Mouse (Mus musculus) hindbrain, embryonic 12.5 days (tissue): ENCODE measurements at regions not wholly inside any gene's neighbourhood (a gene's known extent, or its start where the extent isn't known, plus 50 kb on each side); places are given as distances from the start of the nearest gene placed in this dataset.

Source experiments
- ATAC-seq: fragments of 200-750 bp; cut with Nextera tagmentation; 2 replicates; pipeline ENCODE4 v1.8.0; 2017; ENCODE audit warnings: moderate TSS enrichment; ENCODE audit not compliant: low FRiP score
- H3K27ac ChIP-seq: fragments of 300-500 bp; sonication (generic); 2 replicates; pipeline ENCODE4 v1.5.1; 2016; ENCODE audit warnings: mild to moderate bottlenecking
- H3K27me3 ChIP-seq: fragments of 300-500 bp; sonication (generic); 2 replicates; pipeline ENCODE4 v1.6.1; 2016; ENCODE audit warnings: mild to moderate bottlenecking
- H3K36me3 ChIP-seq: fragments of 300-500 bp; sonication (generic); 2 replicates; pipeline ENCODE4 v1.6.1; 2016; ENCODE audit warnings: mild to moderate bottlenecking
- H3K4me1 ChIP-seq: fragments of 300-500 bp; sonication (generic); 2 replicates; pipeline ENCODE4 v1.6.1; 2016
- H3K4me2 ChIP-seq: fragments of 300-500 bp; sonication (generic); replicated peaks from 2 replicates; pipeline ENCODE4 v1.6.1; 2016; ENCODE audit warnings: mild to moderate bottlenecking
- H3K4me3 ChIP-seq: fragments of 300-500 bp; sonication (generic); 2 replicates; pipeline ENCODE4 v1.5.1; 2016; ENCODE audit warnings: mild to moderate bottlenecking
- H3K9ac ChIP-seq: fragments of 300-500 bp; sonication (generic); 2 replicates; pipeline ENCODE4 v1.6.1; 2016; ENCODE audit warnings: mild to moderate bottlenecking, moderate library complexity
- H3K9me3 ChIP-seq: fragments of 300-500 bp; sonication (generic); replicated peaks from 2 replicates; pipeline ENCODE4 v1.6.1; 2016; ENCODE audit warnings: mild to moderate bottlenecking
- WGBS: fragments of 180-500 bp; shearing (Covaris S2); methylation state at CpG from one replicate; pipeline ENCODE4 v1.1.7; 2016; 5-methylcytosine and 5-hydroxymethylcytosine counted together

DNA sequence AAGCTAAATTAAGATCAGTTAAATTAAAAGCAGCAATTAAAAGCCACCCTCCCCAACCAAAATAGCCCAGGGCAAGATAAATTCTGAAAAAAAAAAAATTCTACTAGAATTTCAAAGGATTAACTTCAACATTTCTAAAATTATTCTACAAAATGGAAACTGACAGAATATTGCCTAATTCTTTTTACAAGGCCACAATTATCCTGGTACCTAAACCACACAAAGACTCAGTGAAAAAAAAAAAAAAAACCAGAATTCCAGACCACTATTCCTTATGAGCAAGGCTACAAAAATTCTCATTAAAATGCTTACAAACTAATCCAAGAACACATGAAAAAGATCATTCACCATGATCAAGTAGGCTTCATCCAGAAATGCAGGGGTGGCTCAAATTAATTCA, 174.5 kb upstream of the Car8 start:
- Histone ChIP-seq H3K27ac (no peak overlapping the region), H3K27me3 (no peaks in the 10 kb centered on the region), H3K9me3 (no peaks in the 10 kb centered on the region), H3K4me2 (no peak overlapping the region), H3K4me1 (no peaks in the 10 kb centered on the region), H3K9ac (no peak overlapping the region), H3K4me3 (no peak overlapping the region), H3K36me3 (no peaks in the 10 kb centered on the region)
- ATAC-seq: no peak

- no peaks in the 10 kb centered on the region for H3K4me1 ChIP-seq
- H3K4me2 ChIP-seq: no peak overlapping the region
- H3K27me3 ChIP-seq: no peaks in the 10 kb centered on the region
- ATAC-seq: no peak
- 91% methylated on average over 2 of the region's 2 CpGs for whole genome bisulfite sequencing
- no peak overlapping the region for H3K27ac ChIP-seq
- H3K9ac ChIP-seq: no peak overlapping the region
- no peak overlapping the region for H3K4me3 ChIP-seq
- H3K9me3 ChIP-seq: no peaks in the 10 kb centered on the region
- H3K36me3 ChIP-seq: no peaks in the 10 kb centered on the region
These were observed 161.2 kb upstream of the Car8 start for GRCm38 (mm10) chr4:8400069-8400468.

GRCm38 (mm10) chr4:8399430-8399829, 160.6 kb upstream of the Car8 start:
- Histone ChIP-seq H3K9me3 (no peaks in the 10 kb centered on the region), H3K4me1 (no peaks in the 10 kb centered on the region), H3K36me3 (no peaks in the 10 kb centered on the region), H3K4me3 (no peak overlapping the region), H3K9ac (no peak overlapping the region), H3K27ac (no peak overlapping the region), H3K27me3 (no peaks in the 10 kb centered on the region), H3K4me2 (no peak overlapping the region)
- 63% methylated on average over 1 of the region's 1 CpGs for WGBS
- ATAC-seq: no peak

GRCm38 (mm10) chr4:8398969-8399368, 160.1 kb upstream of the Car8 start:
- peak; percentile 78 for ATAC-seq
- H3K4me2 ChIP-seq: no peak overlapping the region
- no peaks in the 10 kb centered on the region for H3K36me3 ChIP-seq
- H3K9me3 ChIP-seq: no peaks in the 10 kb centered on the region
- no peak overlapping the region for H3K9ac ChIP-seq
- no peaks in the 10 kb centered on the region for H3K27me3 ChIP-seq
- no peak overlapping the region for H3K4me3 ChIP-seq
- 50% methylated on average over 4 of the region's 4 CpGs for WGBS
- H3K4me1 ChIP-seq: no peaks in the 10 kb centered on the region
- no peak overlapping the region for H3K27ac ChIP-seq

GRCm38 (mm10) chr4:8383162-8383561, 144.3 kb upstream of the Car8 start:
- Histone ChIP-seq H3K4me2 (no peak overlapping the region), H3K9ac (no peak overlapping the region), H3K4me1 (0 out of 2 replicates have a peak, but pooled peaks cover 8% of the 10 kb centered on the region), H3K27me3 (no peaks in the 10 kb centered on the region), H3K36me3 (no peaks in the 10 kb centered on the region), H3K9me3 (no peaks in the 10 kb centered on the region), H3K27ac (no peak overlapping the region), H3K4me3 (no peak overlapping the region)
- ATAC-seq: no peak
- 96% methylated on average over 11 of the region's 11 CpGs for WGBS

GRCm38 (mm10) chr4:8382125-8382417, 143.2 kb upstream of the Car8 start:
- Histone ChIP-seq H3K4me1 (0 out of 2 replicates have a peak, but pooled peaks cover 8% of the 10 kb centered on the region), H3K9me3 (no peaks in the 10 kb centered on the region), H3K36me3 (no peaks in the 10 kb centered on the region), H3K9ac (no peak overlapping the region), H3K27ac (no peak overlapping the region), H3K27me3 (no peaks in the 10 kb centered on the region), H3K4me3 (no peak overlapping the region), H3K4me2 (no peak overlapping the region)
- no peak for ATAC-seq
- WGBS: 48% methylated on average over 3 of the region's 3 CpGs

DNA sequence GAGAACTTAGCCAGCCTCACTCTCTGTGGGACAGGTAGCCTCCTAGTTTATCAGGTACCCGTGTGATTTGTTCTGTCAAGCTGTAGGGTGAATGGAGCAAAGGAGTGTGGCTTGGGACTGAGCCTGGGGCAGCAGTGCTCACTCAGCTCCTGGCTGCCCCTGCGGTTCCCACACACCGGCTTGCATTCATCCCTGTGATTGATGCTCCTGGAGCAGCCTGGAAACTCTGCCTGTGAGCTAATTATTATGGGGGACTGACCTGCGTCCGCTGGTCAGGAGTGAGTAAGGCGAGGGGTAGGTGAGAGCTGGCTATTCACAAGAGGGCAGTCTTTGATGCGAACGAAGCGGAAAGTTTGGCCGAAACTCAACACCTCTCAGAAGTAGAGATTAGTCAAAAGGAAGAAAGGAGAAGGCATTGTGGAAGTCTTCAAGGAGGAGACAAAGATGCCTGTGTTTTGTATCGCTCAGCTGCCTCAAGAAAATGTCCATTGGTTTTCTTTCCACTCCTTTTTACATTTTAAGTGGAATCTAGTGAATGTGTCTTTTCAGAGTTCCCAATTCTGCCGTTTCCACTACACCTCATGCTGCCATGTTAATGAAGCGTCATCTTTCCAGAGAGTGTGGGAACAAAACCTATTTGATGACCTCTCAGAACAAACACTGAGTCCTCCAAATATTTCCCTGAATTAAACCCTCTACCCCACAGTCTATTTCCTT, 142.7 kb upstream of the Car8 start:
- Histone ChIP-seq H3K27ac (no peak overlapping the region), H3K4me3 (no peak overlapping the region)
- WGBS: 25% methylated on average over 13 of the region's 13 CpGs

DNA sequence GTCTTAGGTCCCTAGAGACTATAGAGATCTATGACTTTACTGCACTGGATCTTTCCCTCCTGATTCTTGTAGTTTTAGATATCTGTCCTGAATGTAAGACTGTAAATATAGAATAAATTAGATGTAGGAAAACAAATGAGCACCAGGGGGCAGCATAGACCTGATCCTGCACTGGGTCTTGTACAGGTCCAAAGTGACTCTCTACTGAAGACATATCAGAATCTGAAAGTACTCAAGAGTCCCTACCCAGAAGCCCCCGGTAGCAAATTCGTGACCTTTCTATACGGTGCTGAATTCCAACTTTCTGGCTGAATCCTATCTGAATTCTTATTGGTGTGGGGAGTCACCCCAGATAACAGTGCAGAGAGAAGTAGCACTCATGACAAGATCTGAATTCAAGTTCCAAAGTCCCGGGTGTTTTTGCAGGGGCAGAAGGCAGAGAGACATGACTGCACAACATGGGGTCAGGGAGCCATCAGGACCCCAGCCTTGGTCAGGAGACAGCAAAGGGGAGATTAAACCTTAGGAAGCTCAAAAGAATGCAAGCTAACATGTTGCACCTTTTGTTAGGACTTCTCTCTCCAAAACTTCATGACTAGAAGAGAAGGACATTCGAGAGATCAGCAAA, 142.0 kb upstream of the Car8 start:
- no peaks in the 10 kb centered on the region for H3K27me3 ChIP-seq
- no peak overlapping the region for H3K27ac ChIP-seq
- H3K4me2 ChIP-seq: no peak overlapping the region
- H3K4me3 ChIP-seq: no peak overlapping the region
- WGBS: 61% methylated on average over 5 of the region's 5 CpGs
- H3K4me1 ChIP-seq: 0 out of 2 replicates have a peak, but pooled peaks cover 8% of the 10 kb centered on the region
- ATAC-seq: peak; percentile 82
- H3K36me3 ChIP-seq: no peaks in the 10 kb centered on the region
- no peak overlapping the region for H3K9ac ChIP-seq
- H3K9me3 ChIP-seq: no peaks in the 10 kb centered on the region

More for the DNA sequence above, 142.7 kb upstream of the Car8 start:
- H3K9me3 ChIP-seq: no peaks in the 10 kb centered on the region
- ATAC-seq: peak; percentile 32; the same call in 1 of the 2 replicates
- H3K27me3 ChIP-seq: no peaks in the 10 kb centered on the region
- no peak overlapping the region for H3K4me2 ChIP-seq
- H3K4me1 ChIP-seq: 0 out of 2 replicates have a peak, but pooled peaks cover 8% of the 10 kb centered on the region
- H3K36me3 ChIP-seq: no peaks in the 10 kb centered on the region
- no peak overlapping the region for H3K9ac ChIP-seq

DNA sequence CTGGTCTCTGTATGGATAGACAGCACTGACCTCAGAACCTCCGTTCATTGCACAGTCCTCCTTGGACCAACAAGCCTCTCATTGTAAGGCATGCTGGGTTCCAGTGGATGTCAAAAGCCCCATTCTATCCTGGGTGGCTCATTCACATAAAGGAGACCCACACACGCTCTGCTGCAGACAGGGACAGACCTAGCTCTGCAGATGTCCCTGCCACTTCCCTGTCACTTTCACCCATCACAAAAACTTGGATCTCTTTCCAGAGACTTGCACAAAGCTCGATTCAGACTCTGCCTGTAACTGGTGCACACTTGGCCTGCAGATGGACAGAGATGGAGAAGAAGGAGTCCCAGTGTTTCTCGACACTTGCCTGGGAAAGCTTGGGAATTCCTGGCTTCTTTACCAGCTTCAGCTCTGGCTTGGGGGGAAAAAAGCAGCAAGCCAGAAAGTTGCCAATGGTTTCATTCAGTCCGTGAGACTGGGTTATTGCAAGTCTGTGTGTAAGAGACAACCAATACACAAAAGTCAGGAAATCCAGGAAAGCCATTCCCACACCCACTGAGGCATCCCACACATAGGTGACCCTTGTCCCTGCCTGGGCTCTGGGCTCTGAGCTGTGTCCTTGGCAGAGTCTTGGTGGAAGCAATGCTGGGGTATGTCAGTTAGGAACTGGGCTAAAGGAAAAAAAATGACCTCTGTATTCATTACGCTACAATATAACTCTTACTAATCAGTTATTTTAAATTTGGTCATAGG, 136.1 kb upstream of the Car8 start:
- H3K27ac ChIP-seq: no peak overlapping the region
- H3K36me3 ChIP-seq: no peaks in the 10 kb centered on the region
- ATAC-seq: no peak

DNA sequence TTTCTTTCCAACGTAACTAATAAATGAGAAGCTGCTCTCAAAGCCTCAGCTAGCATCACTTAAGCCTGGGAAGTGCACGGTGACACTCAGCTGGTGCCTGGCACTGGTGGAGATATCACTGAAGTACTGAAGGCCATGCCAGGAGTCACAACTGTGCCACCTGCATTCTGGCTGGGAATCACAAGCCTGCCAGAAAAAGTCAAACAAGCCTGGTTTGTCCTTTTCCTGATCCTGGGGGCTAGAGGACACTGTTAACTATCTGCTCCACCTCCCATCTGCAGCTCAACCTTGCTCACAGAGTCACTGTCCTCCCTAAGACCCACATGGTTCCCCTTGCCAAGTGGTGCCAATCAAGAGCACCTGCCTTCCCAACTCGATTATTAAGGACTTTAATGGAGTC, 135.2 kb upstream of the Car8 start:
- no peak overlapping the region for H3K4me3 ChIP-seq
- H3K9ac ChIP-seq: no peak overlapping the region
- no peak for ATAC-seq
- H3K36me3 ChIP-seq: no peaks in the 10 kb centered on the region
- no peak overlapping the region for H3K4me2 ChIP-seq
- H3K27ac ChIP-seq: no peak overlapping the region
- no peaks in the 10 kb centered on the region for H3K9me3 ChIP-seq
- H3K27me3 ChIP-seq: no peaks in the 10 kb centered on the region
- no peaks in the 10 kb centered on the region for H3K4me1 ChIP-seq
- WGBS: 79% methylated on average over 3 of the region's 3 CpGs

More for the DNA sequence above, 136.1 kb upstream of the Car8 start:
- H3K4me3 ChIP-seq: no peak overlapping the region
- H3K4me2 ChIP-seq: no peak overlapping the region
- no peaks in the 10 kb centered on the region for H3K9me3 ChIP-seq
- no peaks in the 10 kb centered on the region for H3K27me3 ChIP-seq
- 80% methylated on average over 6 of the region's 6 CpGs for WGBS
- no peaks in the 10 kb centered on the region for H3K4me1 ChIP-seq
- H3K9ac ChIP-seq: no peak overlapping the region

GRCm38 (mm10) chr4:8372069-8372468, 133.2 kb upstream of the Car8 start:
- Histone ChIP-seq H3K4me3 (no peak overlapping the region), H3K4me2 (no peak overlapping the region), H3K9me3 (no peaks in the 10 kb centered on the region), H3K9ac (no peak overlapping the region), H3K4me1 (no peaks in the 10 kb centered on the region), H3K36me3 (no peaks in the 10 kb centered on the region), H3K27me3 (no peaks in the 10 kb centered on the region), H3K27ac (no peak overlapping the region)
- WGBS: 69% methylated on average over 3 of the region's 3 CpGs
- ATAC-seq: no peak

DNA sequence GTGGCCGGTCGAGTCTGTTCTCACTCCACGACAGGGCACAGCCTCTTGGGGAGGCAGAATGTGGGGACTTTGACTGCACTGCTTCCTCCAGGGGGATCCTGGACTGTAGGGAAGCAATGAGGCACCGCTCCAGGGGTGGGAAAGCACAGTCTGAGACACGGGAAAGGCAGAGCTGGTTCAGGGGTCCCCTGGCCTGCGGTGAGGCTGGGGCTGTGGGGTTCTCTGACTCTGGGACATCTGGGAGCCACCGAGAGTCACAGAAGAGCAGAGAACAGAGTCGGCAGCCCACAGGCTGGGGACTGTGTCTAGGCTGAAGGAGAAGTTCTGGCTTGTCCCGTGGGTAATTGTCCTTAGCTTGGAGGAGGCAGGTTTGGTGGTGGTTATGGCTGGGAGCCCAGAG, 131.9 kb upstream of the Car8 start:
- Histone ChIP-seq H3K9me3 (no peaks in the 10 kb centered on the region), H3K27ac (no peak overlapping the region), H3K36me3 (no peaks in the 10 kb centered on the region), H3K27me3 (no peaks in the 10 kb centered on the region), H3K4me1 (no peaks in the 10 kb centered on the region), H3K4me3 (no peak overlapping the region), H3K4me2 (no peak overlapping the region), H3K9ac (no peak overlapping the region)
- WGBS: 74% methylated on average over 9 of the region's 9 CpGs
- no peak for ATAC-seq
